Mouse (Mus musculus): ENCODE measurements around the gene Nxph1. TPM values are rescaled to one million over a fixed set of nuclear protein-coding genes. Genes with fewer than 3 reads are reported as not detected.
A peak's percentile ranks its signal among the peaks of the same experiment; 100 is the strongest.

Nxph1 gene
- polyA plus RNA-seq (2015; fragmentation: Nextera tagmentation; extraction: Ambion mirVana) = 0.28 and 0.42 TPM in 2 replicates

GRCm38 (mm10) chr6:8948131-8948470 is at the start of gene Nxph1:
Gene Nxph1 (plus strand): TSS chr6:8948431.
- no peaks in the 10 kb centered on the region for H3K9me3 ChIP-seq (ENCODE audit: control insufficient read depth, low read length)
- DNase-seq (ENCODE audit: low spot score) = peak; percentile 13
- TF ChIP-seq EP300 (optimal IDR thresholded peaks at IDR 0.05) (no peak), CTCF (IDR thresholded peaks at IDR 0.05; ENCODE audit: low read depth) (no peak)
- peak within 1 kb of the TSS; percentile 21 for H3K4me2 ChIP-seq (replicated peaks; ENCODE audit: low read depth)
- no peak for ATAC-seq (ENCODE audit: low FRiP score, low TSS enrichment)
- peaks cover 19% of the 10 kb centered on the region for H3K27me3 ChIP-seq (ENCODE audit: control insufficient read depth, insufficient read depth, low read length)
- H3K36me3 ChIP-seq (ENCODE audit: control insufficient read depth, insufficient read depth, low read length) = no peaks in the 10 kb centered on the region
- H3K4me1 ChIP-seq (replicated peaks; ENCODE audit: control insufficient read depth, insufficient read depth) = no peaks in the 10 kb centered on the region
- H3K9ac ChIP-seq (ENCODE audit: low read length) = no peak within 1 kb of the TSS
- H3K4me3 ChIP-seq (ENCODE audit: low read depth, low read length) = peak within 1 kb of the TSS; percentile 2
- WGBS = 3% methylated on average over 15 of the region's 16 CpGs
- H3K27ac ChIP-seq (replicated peaks) = no peak within 1 kb of the TSS

GRCm38 (mm10) chr6:8900021-8900728 is 48.1 kb upstream of the Nxph1 start:
- no peak for TF ChIP-seq CTCF (IDR thresholded peaks at IDR 0.05; ENCODE audit: low read depth)
- no peak for TF ChIP-seq EP300 (optimal IDR thresholded peaks at IDR 0.05)
- no peaks in the 10 kb centered on the region for H3K27me3 ChIP-seq (ENCODE audit: control insufficient read depth, insufficient read depth, low read length)
- no peak overlapping the region for H3K27ac ChIP-seq (replicated peaks)
- no peaks in the 10 kb centered on the region for H3K36me3 ChIP-seq (ENCODE audit: control insufficient read depth, insufficient read depth, low read length)
- DNase-seq (ENCODE audit: low spot score) = no peak
- no peaks in the 10 kb centered on the region for H3K9me3 ChIP-seq (ENCODE audit: control insufficient read depth, low read length)
- no peak for ATAC-seq (ENCODE audit: low FRiP score, low TSS enrichment)
- 74% methylated on average over 7 of the region's 7 CpGs for WGBS
- H3K4me2 ChIP-seq (replicated peaks; ENCODE audit: low read depth) = no peak overlapping the region
- H3K4me1 ChIP-seq (replicated peaks; ENCODE audit: control insufficient read depth, insufficient read depth) = no peaks in the 10 kb centered on the region
- no peak overlapping the region for H3K4me3 ChIP-seq (ENCODE audit: low read depth, low read length)
- no peak overlapping the region for H3K9ac ChIP-seq (ENCODE audit: low read length)

GRCm38 (mm10) chr6:8900729-8901122 is 47.5 kb upstream of the Nxph1 start:
- Histone ChIP-seq H3K27ac (replicated peaks) (no peak overlapping the region), H3K9ac (ENCODE audit: low read length) (no peak overlapping the region), H3K36me3 (ENCODE audit: control insufficient read depth, insufficient read depth, low read length) (no peaks in the 10 kb centered on the region), H3K4me1 (replicated peaks; ENCODE audit: control insufficient read depth, insufficient read depth) (no peaks in the 10 kb centered on the region), H3K27me3 (ENCODE audit: control insufficient read depth, insufficient read depth, low read length) (no peaks in the 10 kb centered on the region), H3K9me3 (ENCODE audit: control insufficient read depth, low read length) (no peaks in the 10 kb centered on the region), H3K4me3 (ENCODE audit: low read depth, low read length) (no peak overlapping the region), H3K4me2 (replicated peaks; ENCODE audit: low read depth) (no peak overlapping the region)
- ATAC-seq (ENCODE audit: low FRiP score, low TSS enrichment) = no peak
- TF ChIP-seq CTCF (IDR thresholded peaks at IDR 0.05; ENCODE audit: low read depth) (no peak), EP300 (optimal IDR thresholded peaks at IDR 0.05) (no peak)
- DNase-seq (ENCODE audit: low spot score) = no peak
- 76% methylated on average over 2 of the region's 2 CpGs for WGBS

- ATAC-seq (ENCODE audit: low FRiP score, low TSS enrichment) = no peak
- 72% methylated on average over 3 of the region's 3 CpGs for WGBS
Measured at GRCm38 (mm10) chr6:8907917-8908316, 40.3 kb upstream of the Nxph1 start.

GRCm38 (mm10) chr6:8913404-8913803 is 34.8 kb upstream of the Nxph1 start:
- Histone ChIP-seq H3K27me3 (ENCODE audit: control insufficient read depth, insufficient read depth, low read length) (no peaks in the 10 kb centered on the region), H3K4me3 (ENCODE audit: low read depth, low read length) (no peak overlapping the region), H3K27ac (replicated peaks) (no peak overlapping the region), H3K36me3 (ENCODE audit: control insufficient read depth, insufficient read depth, low read length) (no peaks in the 10 kb centered on the region), H3K4me2 (replicated peaks; ENCODE audit: low read depth) (no peak overlapping the region), H3K4me1 (replicated peaks; ENCODE audit: control insufficient read depth, insufficient read depth) (no peaks in the 10 kb centered on the region), H3K9me3 (ENCODE audit: control insufficient read depth, low read length) (no peaks in the 10 kb centered on the region), H3K9ac (ENCODE audit: low read length) (no peak overlapping the region)
- TF ChIP-seq EP300 (optimal IDR thresholded peaks at IDR 0.05) = no peak
- TF ChIP-seq CTCF (IDR thresholded peaks at IDR 0.05; ENCODE audit: low read depth) = no peak
- no peak for DNase-seq (ENCODE audit: low spot score)
- no peak for ATAC-seq (ENCODE audit: low FRiP score, low TSS enrichment)

More at GRCm38 (mm10) chr6:8907917-8908316, 40.3 kb upstream of the Nxph1 start:
- H3K27ac ChIP-seq (replicated peaks) = no peak overlapping the region
- H3K27me3 ChIP-seq (ENCODE audit: control insufficient read depth, insufficient read depth, low read length) = no peaks in the 10 kb centered on the region
- no peak overlapping the region for H3K4me2 ChIP-seq (replicated peaks; ENCODE audit: low read depth)
- no peaks in the 10 kb centered on the region for H3K36me3 ChIP-seq (ENCODE audit: control insufficient read depth, insufficient read depth, low read length)
- no peak overlapping the region for H3K9ac ChIP-seq (ENCODE audit: low read length)
- no peak for DNase-seq (ENCODE audit: low spot score)
- no peak overlapping the region for H3K4me3 ChIP-seq (ENCODE audit: low read depth, low read length)
- no peaks in the 10 kb centered on the region for H3K4me1 ChIP-seq (replicated peaks; ENCODE audit: control insufficient read depth, insufficient read depth)
- TF ChIP-seq CTCF (IDR thresholded peaks at IDR 0.05; ENCODE audit: low read depth) = no peak
- TF ChIP-seq EP300 (optimal IDR thresholded peaks at IDR 0.05) = no peak
- H3K9me3 ChIP-seq (ENCODE audit: control insufficient read depth, low read length) = no peaks in the 10 kb centered on the region

GRCm38 (mm10) chr6:8914682-8915081 is 33.5 kb upstream of the Nxph1 start:
- Histone ChIP-seq H3K9me3 (ENCODE audit: control insufficient read depth, low read length) (no peaks in the 10 kb centered on the region), H3K27me3 (ENCODE audit: control insufficient read depth, insufficient read depth, low read length) (no peaks in the 10 kb centered on the region), H3K27ac (replicated peaks) (no peak overlapping the region), H3K4me1 (replicated peaks; ENCODE audit: control insufficient read depth, insufficient read depth) (no peaks in the 10 kb centered on the region), H3K36me3 (ENCODE audit: control insufficient read depth, insufficient read depth, low read length) (no peaks in the 10 kb centered on the region), H3K4me2 (replicated peaks; ENCODE audit: low read depth) (no peak overlapping the region), H3K4me3 (ENCODE audit: low read depth, low read length) (no peak overlapping the region), H3K9ac (ENCODE audit: low read length) (no peak overlapping the region)
- WGBS = 80% methylated on average over 3 of the region's 3 CpGs
- no peak for ATAC-seq (ENCODE audit: low FRiP score, low TSS enrichment)
- DNase-seq (ENCODE audit: low spot score) = no peak
- TF ChIP-seq EP300 (optimal IDR thresholded peaks at IDR 0.05) (no peak), CTCF (IDR thresholded peaks at IDR 0.05; ENCODE audit: low read depth) (no peak)
